Mouse (Mus musculus) embryonic facial prominence, embryonic 11.5 days (tissue): ENCODE results near the gene Btbd3. TPM values are rescaled to one million over a fixed set of nuclear protein-coding genes. Genes with fewer than 3 reads are reported as not detected.
"Not testable (repeated sequence)": the region's sequence is repeated elsewhere in the genome, so short reads cannot be mapped to it uniquely, and the experiment has no call there.

Source experiments
- ATAC-seq: fragments of 200-750 bp; cut with Nextera tagmentation; replicated peaks from 2 replicates; pipeline ENCODE4 v1.8.0; 2017; ENCODE audit warnings: low read depth; ENCODE audit not compliant: insufficient number of reproducible peaks, low FRiP score, low TSS enrichment
- DNase-seq: peaks from one replicate; pipeline ENCODE4 v3.0.0-alpha.2; 2015; ENCODE audit warnings: low spot score
- H3K27ac ChIP-seq: fragments of 300-500 bp; sonication (generic); replicated peaks from 2 replicates; pipeline ENCODE4 v1.5.1; 2014; ENCODE audit warnings: mild to moderate bottlenecking, low read depth, low read length, control low read depth
- H3K27me3 ChIP-seq: fragments of 300-500 bp; sonication (generic); 2 replicates; pipeline ENCODE4 v1.6.1; 2014; ENCODE audit warnings: mild to moderate bottlenecking, low read length, moderate library complexity, mixed read lengths; ENCODE audit not compliant: control insufficient read depth, insufficient read depth
- H3K36me3 ChIP-seq: fragments of 300-500 bp; sonication (generic); replicated peaks from 2 replicates; pipeline ENCODE4 v1.6.1; 2014; ENCODE audit warnings: low read depth, mild to moderate bottlenecking, low read length, moderate library complexity, mixed read lengths; ENCODE audit not compliant: control insufficient read depth, insufficient read depth
- H3K4me1 ChIP-seq: fragments of 300-500 bp; sonication (generic); 2 replicates; pipeline ENCODE4 v1.6.1; 2014; ENCODE audit warnings: low read length, mixed read lengths; ENCODE audit not compliant: control insufficient read depth, insufficient read depth
- H3K4me2 ChIP-seq: fragments of 300-500 bp; sonication (generic); 2 replicates; pipeline ENCODE4 v1.6.1; 2014; ENCODE audit warnings: low read depth, mild to moderate bottlenecking, control low read depth, low read length, moderate library complexity
- H3K4me3 ChIP-seq: fragments of 300-500 bp; sonication (generic); 2 replicates; pipeline ENCODE4 v1.5.1; 2014; ENCODE audit warnings: low read depth, low read length, control low read depth
- H3K9ac ChIP-seq: fragments of 300-500 bp; sonication (generic); replicated peaks from 2 replicates; pipeline ENCODE4 v1.6.1; 2014; ENCODE audit warnings: mild to moderate bottlenecking, control low read depth, low read length
- H3K9me3 ChIP-seq: fragments of 300-500 bp; sonication (generic); replicated peaks from 2 replicates; pipeline ENCODE4 v1.6.1; 2016; ENCODE audit warnings: mild to moderate bottlenecking, low read length, inconsistent platforms, mixed read lengths; ENCODE audit not compliant: control insufficient read depth
- WGBS: fragments of 180-500 bp; shearing (Covaris S2); extraction: QIAGEN DNeasy Blood & Tissue Kit; methylation state at CpG from one replicate; pipeline ENCODE4 v1.1.7; 2014; 5-methylcytosine and 5-hydroxymethylcytosine counted together
- polyA plus RNA-seq: library from polyadenylated mRNA; unstranded; fragments of >200 nt; fragmentation: Nextera tagmentation; extraction: Ambion mirVana; gene quantifications from 2 replicates; pipeline ENCODE4 v1.2.1, GENCODE M21; 2014

Btbd3 gene
- polyA plus RNA-seq, 1 experiment from 2014 or later = 22.6 TPM

- Histone ChIP-seq H3K4me2 (no peak overlapping the region), H3K27me3 (no peaks in the 10 kb centered on the region), H3K27ac (no peak overlapping the region), H3K4me1 (no peaks in the 10 kb centered on the region), H3K9me3 (no peaks in the 10 kb centered on the region), H3K4me3 (no peak overlapping the region), H3K9ac (no peak overlapping the region), H3K36me3 (no peaks in the 10 kb centered on the region)
- no peak for DNase-seq
- ATAC-seq = no peak
Measured at GRCm38 (mm10) chr2:138320408-138320807, 64.0 kb downstream of the Btbd3 start.

- H3K36me3 ChIP-seq = no peaks in the 10 kb centered on the region
- H3K9me3 ChIP-seq = no peaks in the 10 kb centered on the region
- no peak overlapping the region for H3K4me3 ChIP-seq
- no peak overlapping the region for H3K27ac ChIP-seq
- H3K9ac ChIP-seq = no peak overlapping the region
- DNase-seq (peak; percentile 14), ATAC-seq (no peak)
- no peak overlapping the region for H3K4me2 ChIP-seq
- WGBS = 78% methylated on average over 4 of the region's 4 CpGs
- no peaks in the 10 kb centered on the region for H3K27me3 ChIP-seq
- no peaks in the 10 kb centered on the region for H3K4me1 ChIP-seq
Measured at GRCm38 (mm10) chr2:138321041-138321481, 64.7 kb downstream of the Btbd3 start.

- Histone ChIP-seq H3K9me3 (no peaks in the 10 kb centered on the region), H3K4me2 (no peak overlapping the region), H3K9ac (no peak overlapping the region), H3K36me3 (no peaks in the 10 kb centered on the region), H3K27me3 (no peaks in the 10 kb centered on the region), H3K27ac (no peak overlapping the region), H3K4me3 (no peak overlapping the region), H3K4me1 (no peaks in the 10 kb centered on the region)
- DNase-seq (no peak), ATAC-seq (no peak)
- WGBS = 75% methylated on average over 16 of the region's 16 CpGs
Measured at GRCm38 (mm10) chr2:138322270-138323114, 66.1 kb downstream of the Btbd3 start.

GRCm38 (mm10) chr2:138326367-138326766 lies 70.0 kb downstream of the Btbd3 start:
- H3K27me3 ChIP-seq = no peaks in the 10 kb centered on the region
- H3K36me3 ChIP-seq = no peaks in the 10 kb centered on the region
- H3K9ac ChIP-seq = no peak overlapping the region
- no peaks in the 10 kb centered on the region for H3K9me3 ChIP-seq
- ATAC-seq (no peak), DNase-seq (no peak)
- no peak overlapping the region for H3K4me2 ChIP-seq
- H3K4me3 ChIP-seq = no peak overlapping the region
- H3K4me1 ChIP-seq = no peaks in the 10 kb centered on the region
- no peak overlapping the region for H3K27ac ChIP-seq
- WGBS = 70% methylated on average over 4 of the region's 4 CpGs

- not testable (repeated sequence) for H3K27ac ChIP-seq, ATAC-seq, H3K36me3 ChIP-seq, H3K27me3 ChIP-seq, H3K9me3 ChIP-seq, H3K4me3 ChIP-seq, H3K4me1 ChIP-seq, H3K9ac ChIP-seq, DNase-seq, H3K4me2 ChIP-seq
- 81% methylated on average over 2 of the region's 2 CpGs for WGBS
Measured at GRCm38 (mm10) chr2:138334198-138334597, 77.8 kb downstream of the Btbd3 start.

- Histone ChIP-seq H3K27me3 (no peaks in the 10 kb centered on the region), H3K36me3 (no peaks in the 10 kb centered on the region), H3K4me1 (no peaks in the 10 kb centered on the region), H3K4me3 (no peak overlapping the region), H3K9ac (no peak overlapping the region), H3K4me2 (no peak overlapping the region), H3K27ac (no peak overlapping the region), H3K9me3 (no peaks in the 10 kb centered on the region)
- WGBS = 76% methylated on average over 6 of the region's 6 CpGs
- no peak for DNase-seq
- no peak for ATAC-seq
Measured at GRCm38 (mm10) chr2:138337886-138338494, 81.6 kb downstream of the Btbd3 start.

- H3K4me2 ChIP-seq = no peak overlapping the region
- no peaks in the 10 kb centered on the region for H3K4me1 ChIP-seq
- no peaks in the 10 kb centered on the region for H3K27me3 ChIP-seq
- WGBS = 76% methylated on average over 1 of the region's 1 CpGs
- no peak overlapping the region for H3K4me3 ChIP-seq
- no peaks in the 10 kb centered on the region for H3K36me3 ChIP-seq
- no peak for DNase-seq
- H3K9ac ChIP-seq = no peak overlapping the region
- no peak for ATAC-seq
- no peaks in the 10 kb centered on the region for H3K9me3 ChIP-seq
- no peak overlapping the region for H3K27ac ChIP-seq
Measured at GRCm38 (mm10) chr2:138338524-138338923, 82.2 kb downstream of the Btbd3 start.

- Histone ChIP-seq H3K36me3 (no peaks in the 10 kb centered on the region), H3K4me1 (no peaks in the 10 kb centered on the region), H3K27me3 (no peaks in the 10 kb centered on the region), H3K9me3 (no peaks in the 10 kb centered on the region), H3K9ac (no peak overlapping the region), H3K4me3 (no peak overlapping the region), H3K27ac (no peak overlapping the region), H3K4me2 (no peak overlapping the region)
- ATAC-seq = no peak
- WGBS = 94% methylated on average over 3 of the region's 3 CpGs
- DNase-seq = no peak
Measured at GRCm38 (mm10) chr2:138355366-138355765, 99.0 kb downstream of the Btbd3 start.
